Mouse (Mus musculus) spleen, postnatal 4 days (tissue): ENCODE data around the gene Sec1.

Experiments
- DNase-seq, 2 experiments: peaks; one replicate each; pipeline ENCODE4 v3.0.0; 2022; ENCODE audit warnings: low spot score in 2 of 2

Gene Sec1

GRCm38 (mm10) chr7:45717918-45718297 lies 23.7 kb upstream of the Sec1 start, which contains the start of gene Sphk2:
Gene Sphk2, minus strand, starts transcription at chr7:45718002.
- DNase-seq: peak; percentile 98 to 99

GRCm38 (mm10) chr7:45716952-45717917 lies 23.0 kb upstream of the Sec1 start:
- no peak for DNase-seq

- DNase-seq: no peak
Observed at GRCm38 (mm10) chr7:45716460-45716857, 22.3 kb upstream of the Sec1 start.

- DNase-seq: peak in 1 of 2 experiments; percentile 14
Observed at GRCm38 (mm10) chr7:45715741-45716459, 21.7 kb upstream of the Sec1 start.

- DNase-seq: peak; percentile 95 to 96
Observed at GRCm38 (mm10) chr7:45715090-45715708, 21.0 kb upstream of the Sec1 start, which contains the start of gene Rpl18. Gene Rpl18, plus strand, starts transcription at chr7:45715457.

GRCm38 (mm10) chr7:45714630-45715089 lies 20.5 kb upstream of the Sec1 start:
- DNase-seq: no peak

GRCm38 (mm10) chr7:45713881-45714520 lies 19.8 kb upstream of the Sec1 start:
- DNase-seq: no peak

- DNase-seq: no peak
Observed at GRCm38 (mm10) chr7:45713396-45713795, 19.2 kb upstream of the Sec1 start.

- DNase-seq: no peak
Observed at GRCm38 (mm10) chr7:45712022-45712757, 18.0 kb upstream of the Sec1 start.

- no peak for DNase-seq
Observed at GRCm38 (mm10) chr7:45711316-45712021, 17.3 kb upstream of the Sec1 start.

- no peak for DNase-seq
Observed at GRCm38 (mm10) chr7:45710477-45711191, 16.4 kb upstream of the Sec1 start.

GRCm38 (mm10) chr7:45709677-45710355 lies 15.6 kb upstream of the Sec1 start:
- no peak for DNase-seq

- DNase-seq: no peak
Observed at GRCm38 (mm10) chr7:45709036-45709435, 14.8 kb upstream of the Sec1 start.

GRCm38 (mm10) chr7:45708221-45708761 lies 14.1 kb upstream of the Sec1 start:
- DNase-seq: no peak

GRCm38 (mm10) chr7:45707375-45707967 lies 13.3 kb upstream of the Sec1 start:
- peak; percentile 85 to 92 for DNase-seq

GRCm38 (mm10) chr7:45706721-45707241 lies 12.6 kb upstream of the Sec1 start:
- peak; percentile 84 to 92 for DNase-seq

- DNase-seq: no peak
Observed at GRCm38 (mm10) chr7:45705873-45706281, 11.7 kb upstream of the Sec1 start.

GRCm38 (mm10) chr7:45705443-45705864 lies 11.3 kb upstream of the Sec1 start:
- no peak for DNase-seq
